Mouse (Mus musculus) cerebellum, adult 9-11 months (tissue): ENCODE data around the gene Pnldc1.
A peak's percentile ranks its signal among the peaks of the same experiment; 100 is the strongest.
"Not testable (repeated sequence)": the region's sequence is repeated elsewhere in the genome, so short reads cannot be mapped to it uniquely, and the experiment has no call there.

Experiments
- DNase-seq: peaks from one replicate; pipeline ENCODE4 v3.0.0; 2022

Pnldc1 gene

DNA sequence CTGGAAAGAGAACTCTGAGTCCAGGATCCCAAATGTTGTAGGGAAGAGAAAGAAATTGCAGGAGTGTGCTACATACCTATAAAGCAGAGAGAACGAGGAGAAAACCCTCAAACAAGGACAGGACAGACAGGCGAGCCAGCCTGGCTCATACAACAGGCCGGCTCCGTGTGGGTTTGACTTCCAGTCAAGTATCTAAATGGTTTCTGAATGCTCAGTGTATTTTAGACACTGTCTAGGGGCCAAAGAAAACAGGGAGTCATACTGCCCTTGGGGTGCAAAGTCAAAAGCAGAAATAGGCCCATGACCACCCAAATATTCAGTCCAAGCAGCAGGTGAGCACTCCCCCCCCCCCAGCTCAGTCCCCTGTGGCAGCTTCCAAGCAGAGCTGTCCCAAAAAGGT is 4.2 kb downstream of the Pnldc1 start:
- no peak for DNase-seq

DNA sequence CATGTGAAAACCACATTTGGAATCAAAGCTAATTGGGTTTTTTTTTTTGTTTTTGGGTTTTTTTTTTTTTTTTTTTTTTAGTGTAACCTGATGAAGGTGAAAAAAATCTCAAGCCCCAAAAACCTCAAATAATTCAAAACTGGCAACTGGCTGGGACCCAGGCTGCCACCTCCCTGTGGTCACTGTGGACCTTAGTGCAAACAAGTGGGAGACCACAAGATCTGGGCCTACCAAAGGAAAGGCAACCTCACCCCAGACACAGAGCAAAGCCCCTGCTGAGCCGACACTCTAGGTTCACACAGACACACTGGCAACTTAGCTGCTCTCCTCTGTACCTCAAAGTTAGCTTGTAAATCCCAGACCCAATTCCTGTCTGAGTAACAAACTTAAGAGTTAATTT is 5.7 kb downstream of the Pnldc1 start:
- DNase-seq, result no peak

DNA sequence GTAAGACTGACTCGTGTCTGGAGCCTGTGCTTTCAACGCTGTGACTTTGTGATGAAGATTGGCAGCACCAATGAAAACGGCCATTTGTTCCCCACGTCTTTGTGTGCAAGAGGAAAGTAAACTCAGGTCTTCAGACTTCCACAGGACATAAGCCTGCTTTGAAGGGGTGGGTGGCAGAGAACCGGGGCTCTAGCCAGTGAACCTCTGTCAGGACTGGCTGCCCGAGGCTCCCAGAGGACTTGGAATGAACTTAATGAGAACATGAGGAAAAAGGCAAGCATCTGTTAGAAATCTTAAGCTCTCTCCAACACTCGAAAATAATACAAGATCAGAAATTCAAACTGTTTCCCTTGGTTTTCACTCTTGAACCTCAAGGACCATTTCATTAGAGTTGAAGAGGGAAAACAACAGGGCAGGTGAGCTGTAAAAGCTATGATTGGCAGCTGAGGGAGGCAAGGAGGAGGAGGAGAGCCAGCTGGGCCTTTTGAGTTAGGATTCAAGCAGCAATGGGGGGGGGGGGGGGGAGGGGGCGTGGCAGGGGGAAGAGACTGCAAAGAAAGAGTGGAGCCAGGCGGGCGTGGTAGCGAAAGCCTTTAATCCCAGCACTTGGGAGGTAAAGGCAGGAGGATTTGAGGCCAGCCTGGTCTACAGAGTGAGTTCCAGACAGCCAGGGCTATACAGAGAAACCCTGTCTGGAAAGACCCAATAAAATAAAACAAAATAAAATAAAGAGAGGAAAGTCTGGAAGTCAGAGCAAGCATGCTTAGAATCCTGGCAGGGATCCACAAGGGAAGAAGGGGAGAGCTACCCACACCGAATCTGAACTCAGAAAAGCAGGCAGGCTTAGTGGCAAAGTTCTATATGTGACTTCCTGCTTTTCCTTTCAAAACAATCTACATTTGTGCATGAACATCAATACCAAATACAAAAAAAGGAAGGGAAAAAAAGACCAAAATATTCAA is 6.4 kb downstream of the Pnldc1 start:
- no peak for DNase-seq

DNA sequence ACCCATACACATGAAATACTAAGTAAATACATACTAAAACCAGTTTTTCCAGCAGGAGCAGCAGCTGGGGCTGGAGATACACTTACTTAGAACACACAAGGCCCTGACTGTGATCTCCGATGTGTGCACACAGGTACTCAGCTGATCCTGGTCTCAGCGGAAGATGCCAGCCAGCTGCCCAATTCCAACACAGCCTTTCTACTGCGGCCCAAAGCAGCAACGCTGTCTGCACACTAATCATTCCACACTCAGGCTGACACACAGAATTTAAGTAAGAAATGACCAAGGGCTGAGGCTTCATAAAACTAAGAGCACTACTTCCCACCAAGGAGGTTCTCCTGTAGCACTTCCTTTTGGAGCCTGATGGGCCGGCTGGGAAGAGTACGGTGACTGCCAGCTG is 7.7 kb downstream of the Pnldc1 start:
- DNase-seq, result no peak

DNA sequence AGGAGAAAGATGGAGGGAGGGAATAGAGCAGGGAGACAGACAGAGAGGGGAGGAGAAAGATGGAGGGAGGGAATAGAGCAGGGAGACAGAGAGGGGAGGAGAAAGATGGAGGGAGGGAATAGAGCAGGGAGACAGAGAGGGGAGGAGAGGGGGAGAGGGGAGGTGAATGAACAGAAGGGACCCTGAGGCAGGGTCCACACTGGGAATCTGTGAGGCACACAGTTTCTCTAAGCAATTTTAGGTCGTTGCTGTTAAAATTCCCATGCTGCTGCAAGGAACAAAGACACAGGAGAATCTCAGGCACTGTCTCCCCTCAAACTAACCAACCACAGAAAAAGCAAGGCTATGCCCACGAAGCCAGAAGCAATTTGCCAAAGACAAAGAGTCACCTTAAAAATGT is 11.4 kb downstream of the Pnldc1 start:
- DNase-seq, result not testable (repeated sequence)

DNA sequence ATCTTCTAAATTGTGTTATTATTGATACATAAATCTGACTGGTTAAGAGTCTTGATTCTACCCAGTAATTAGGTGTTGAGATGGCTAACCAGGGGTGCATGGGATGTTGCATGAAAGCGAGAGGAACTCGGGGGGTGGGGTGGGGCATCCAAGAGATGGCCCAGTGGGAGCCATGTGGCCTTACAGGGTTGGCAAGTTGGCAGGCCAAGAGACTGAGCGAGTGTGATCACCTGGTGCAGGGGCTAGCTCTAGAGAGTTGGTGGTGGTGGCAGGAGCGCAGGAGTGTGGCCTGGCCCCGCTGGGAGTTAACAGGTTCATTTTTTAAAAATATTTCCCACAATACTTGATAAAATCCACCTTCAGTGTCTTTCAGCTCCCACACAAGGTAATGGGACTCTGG is 12.4 kb downstream of the Pnldc1 start:
- no peak for DNase-seq

DNA sequence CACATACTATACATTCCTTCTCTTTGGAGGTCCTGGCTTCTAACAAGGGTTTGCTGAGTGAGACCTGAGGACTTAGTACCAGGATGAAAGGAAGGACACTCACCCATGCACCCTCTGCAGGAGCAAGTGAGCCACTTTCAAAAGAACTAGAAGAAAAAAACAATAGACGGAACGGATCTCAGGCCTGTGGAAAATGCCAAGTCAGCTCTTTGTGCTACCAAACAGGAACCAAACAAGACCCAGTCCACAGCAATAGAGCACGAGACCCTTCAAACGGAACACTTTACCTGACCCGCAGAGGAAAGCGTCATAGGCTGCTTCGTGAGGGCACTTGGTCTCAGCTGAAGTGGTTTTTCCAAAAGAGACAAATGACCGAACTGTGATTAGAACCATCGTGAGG is 18.0 kb downstream of the Pnldc1 start:
- DNase-seq, result no peak

DNA sequence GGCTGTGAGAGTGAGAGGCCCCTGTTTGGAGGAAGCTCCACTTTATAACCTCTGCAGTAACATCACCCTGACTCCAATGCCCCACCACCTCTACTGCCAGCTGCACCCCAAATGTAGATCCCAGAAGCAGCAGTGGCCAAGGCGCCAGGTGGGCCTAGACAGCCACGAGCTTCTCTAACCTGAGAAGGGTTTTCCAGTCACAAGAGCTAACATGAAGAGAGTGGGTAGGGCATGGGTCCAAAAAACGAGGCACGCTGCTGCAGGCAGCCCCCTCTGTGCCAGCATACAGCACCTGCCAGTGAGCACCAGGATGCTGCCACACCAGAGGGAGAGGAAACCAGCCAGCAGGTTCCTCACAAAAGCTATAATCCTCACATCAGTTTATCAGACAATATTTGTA is 19.0 kb downstream of the Pnldc1 start:
- no peak for DNase-seq

DNA sequence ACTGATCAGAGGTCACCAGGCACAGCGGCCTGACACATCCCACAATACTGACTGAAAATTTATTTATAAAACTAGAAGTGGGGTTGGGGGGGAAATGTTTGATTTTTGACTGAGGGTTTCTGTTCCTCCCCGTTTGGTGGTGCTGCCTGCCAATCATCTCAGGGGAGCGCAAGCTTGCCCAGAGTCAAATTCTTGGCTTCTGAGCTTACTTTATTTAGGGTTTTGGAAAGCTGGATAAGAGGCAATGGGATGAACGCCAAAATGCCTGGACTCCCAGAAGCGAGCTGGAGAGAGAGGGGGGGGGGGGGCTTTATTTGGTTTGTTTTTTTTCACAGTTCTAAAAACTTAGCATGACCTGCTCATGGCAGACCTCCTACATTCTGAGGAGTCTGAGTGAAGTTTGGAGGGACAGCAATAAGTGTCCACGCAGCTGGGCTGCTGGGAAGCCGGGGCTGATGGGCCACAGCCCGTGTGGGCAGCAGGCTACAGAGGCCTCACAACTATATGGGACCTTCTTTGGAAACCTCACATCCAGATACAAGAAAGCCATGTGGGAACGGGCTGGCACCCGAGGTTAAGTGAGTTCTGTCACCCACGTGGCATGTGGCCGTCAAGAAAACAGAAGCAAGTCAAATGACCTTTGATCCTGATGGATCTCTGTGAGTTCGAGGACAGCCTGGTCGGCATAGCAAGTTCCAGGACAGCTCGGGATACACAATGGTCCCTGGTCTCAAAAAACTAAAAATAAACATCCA is 22.8 kb downstream of the Pnldc1 start:
- no peak for DNase-seq

DNA sequence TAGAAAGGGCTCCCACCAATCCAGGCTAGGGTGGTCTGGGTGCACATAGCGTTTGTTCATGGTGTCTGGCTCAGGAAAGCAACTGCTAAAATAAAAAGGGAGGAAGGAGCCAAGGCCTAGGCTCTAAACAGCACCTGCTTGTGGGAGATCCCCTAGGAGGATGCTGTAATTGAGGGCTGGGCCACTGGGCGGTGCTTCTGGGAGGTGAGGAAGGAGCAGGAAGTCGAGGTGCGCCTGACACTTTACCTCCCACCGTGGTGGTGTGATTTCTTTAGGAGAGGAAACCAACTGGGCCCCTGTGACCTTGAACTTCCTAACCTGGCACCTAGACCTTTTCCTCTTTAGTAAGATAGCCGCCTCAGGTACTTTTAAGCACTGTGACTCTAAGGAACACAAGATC is 23.4 kb downstream of the Pnldc1 start:
- no peak for DNase-seq

DNA sequence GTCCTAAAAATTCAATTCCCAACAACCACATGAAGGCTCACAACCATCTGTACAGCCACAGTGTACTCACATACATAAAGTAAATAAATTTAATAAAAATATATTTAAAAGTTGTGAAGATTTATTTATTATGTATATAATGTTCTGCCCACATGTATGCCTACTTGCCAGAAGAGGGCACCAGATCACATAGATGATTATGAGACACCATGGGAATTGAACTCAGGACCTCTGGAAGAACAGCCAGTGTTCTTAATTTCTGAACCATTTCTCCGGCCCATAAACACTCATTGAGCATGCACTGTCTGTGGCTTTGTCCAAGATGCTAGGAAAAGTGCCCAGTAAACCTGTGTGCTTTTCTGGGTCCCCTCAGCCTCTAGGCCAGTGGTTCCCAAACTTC is 28.8 kb downstream of the Pnldc1 start:
- no peak for DNase-seq

DNA sequence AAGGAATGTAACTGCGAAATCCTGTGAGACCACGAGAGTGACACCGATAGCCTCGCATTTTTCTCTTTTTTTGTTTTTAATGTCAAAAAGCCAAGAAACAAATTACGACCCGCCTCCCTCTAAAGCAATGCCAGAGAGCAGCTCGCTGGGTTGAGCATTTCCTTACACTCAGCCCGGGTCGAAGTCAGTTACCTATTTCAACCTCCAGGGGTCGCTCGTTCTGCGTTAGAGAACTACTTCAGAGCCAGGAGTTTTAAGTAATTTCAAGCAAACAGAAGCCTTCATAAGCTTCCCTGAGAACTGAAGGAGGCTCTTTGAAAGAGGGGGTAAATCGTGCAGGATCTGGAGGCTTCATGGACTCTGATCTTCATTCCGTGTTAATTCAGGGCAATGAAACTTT is 29.9 kb downstream of the Pnldc1 start:
- DNase-seq, result peak; percentile 73

DNA sequence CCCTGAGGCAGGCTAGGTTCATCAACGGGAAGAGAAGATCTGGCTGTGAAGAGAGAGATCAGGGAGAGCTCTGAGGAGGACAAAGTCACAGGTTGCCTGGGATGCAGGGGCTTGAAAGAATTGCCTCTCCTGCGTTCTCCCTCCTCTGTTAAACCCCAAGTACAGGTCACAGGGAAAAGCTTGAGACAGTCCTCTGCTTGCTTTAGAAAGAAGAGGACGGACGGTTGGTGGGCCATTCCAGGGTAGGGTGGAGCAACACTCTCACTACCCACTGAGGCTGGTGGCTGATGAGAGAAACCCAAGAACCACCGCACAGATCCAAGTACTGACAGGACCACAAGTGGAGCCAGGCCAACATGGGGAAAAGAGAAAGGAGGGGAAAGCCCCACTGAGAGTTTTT is 34.3 kb downstream of the Pnldc1 start, which contains the start of gene Mrgprh:
Gene Mrgprh, plus strand, starts transcription at position 301 of the 400 bp plus-strand sequence.
- no peak for DNase-seq

DNA sequence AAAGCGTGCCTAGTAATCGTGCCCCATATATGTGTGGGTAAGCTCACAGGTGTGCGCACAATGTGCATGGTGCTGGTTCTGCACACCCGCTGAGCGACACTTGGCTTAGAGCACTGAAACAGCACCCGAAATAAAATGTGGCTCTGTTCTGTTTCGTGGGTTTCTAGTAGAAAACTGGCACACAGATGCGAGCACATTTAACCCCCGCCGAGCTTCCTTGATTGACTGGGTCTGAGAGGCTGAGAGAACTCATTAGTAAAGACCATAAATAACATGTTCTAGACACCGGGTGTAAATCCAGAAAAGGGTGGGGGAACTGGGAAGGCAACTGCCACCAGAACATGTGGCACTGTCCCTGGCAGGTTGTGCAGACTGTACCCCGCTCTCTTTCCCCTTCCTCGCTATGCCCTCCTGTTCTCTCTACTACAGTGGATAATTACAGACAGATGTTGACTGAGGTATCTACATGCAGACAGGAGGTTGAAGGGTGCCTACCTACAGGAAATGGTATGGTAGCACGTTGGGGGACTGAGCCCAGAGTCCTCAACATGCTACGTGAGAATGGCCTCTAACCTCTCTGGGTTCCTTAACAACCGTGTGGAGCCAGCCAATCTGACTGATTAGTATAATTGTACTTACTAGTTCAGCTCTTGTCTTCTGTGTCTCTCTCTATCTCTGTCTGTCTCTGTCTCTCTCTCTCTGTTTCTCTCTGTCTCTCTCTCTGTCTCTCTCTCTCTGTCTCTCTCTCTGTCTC is 37.6 kb downstream of the Pnldc1 start:
- DNase-seq, result peak; percentile 54

DNA sequence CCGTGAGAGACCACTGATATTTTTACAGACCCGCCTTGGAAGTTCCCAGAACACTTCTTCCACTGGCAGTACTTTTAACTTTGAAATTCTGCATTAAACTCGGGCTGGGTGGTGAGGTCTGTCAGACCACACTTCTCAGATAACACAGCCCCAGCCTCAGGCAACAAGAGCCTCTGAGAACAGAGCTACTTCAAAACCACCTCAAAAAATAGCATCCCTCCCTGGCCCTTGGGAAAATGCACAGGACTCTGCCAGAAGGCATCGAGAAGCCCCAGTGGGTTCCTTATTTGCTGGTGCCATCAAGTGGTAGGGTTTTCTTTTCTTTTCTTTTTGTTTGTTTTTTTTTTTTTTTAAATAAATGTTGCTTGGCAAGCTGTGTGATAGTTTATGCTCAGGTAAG is 41.4 kb downstream of the Pnldc1 start:
- DNase-seq, result no peak

DNA sequence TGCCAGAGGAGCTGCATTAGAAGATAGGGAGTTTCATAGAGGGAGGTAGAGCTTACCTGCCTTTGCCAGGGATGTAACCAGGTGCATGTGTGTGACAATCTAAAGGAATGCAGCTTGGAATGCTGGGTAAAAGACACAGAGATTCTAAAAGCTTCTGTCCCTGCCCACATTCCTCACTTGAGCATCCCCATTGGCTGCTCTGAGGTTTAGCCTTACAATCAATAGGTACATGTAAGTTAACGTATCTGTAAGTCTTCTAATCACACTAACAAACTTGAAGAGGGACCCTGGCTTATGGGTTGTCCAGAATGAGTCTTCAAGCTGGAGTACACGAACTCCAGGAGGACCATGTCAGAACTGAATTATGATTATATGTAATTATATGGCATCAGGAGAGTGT is 42.0 kb downstream of the Pnldc1 start, which contains the start of gene Mas1:
Gene Mas1, minus strand, starts transcription at position 101 of the 400 bp plus-strand sequence.
- DNase-seq, result no peak

DNA sequence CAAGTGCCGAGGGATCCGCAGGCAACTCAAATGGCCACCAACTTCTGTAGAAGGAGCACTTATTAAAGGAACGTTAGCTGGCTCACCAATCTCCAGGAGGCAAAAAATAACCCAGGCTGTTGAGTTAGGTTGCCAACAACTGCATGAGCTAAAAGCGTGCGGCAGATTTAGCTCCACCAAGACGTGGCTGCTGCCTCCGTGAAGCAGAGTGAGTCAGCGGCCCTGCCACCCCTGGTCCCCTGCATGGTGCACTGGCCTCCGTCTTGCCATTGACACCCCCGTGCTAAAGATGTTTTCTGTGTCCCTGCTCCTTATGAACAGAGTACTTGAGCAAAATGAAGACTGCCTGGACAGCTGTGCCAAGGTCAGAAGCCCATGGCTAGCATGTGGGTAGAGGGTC is 43.2 kb downstream of the Pnldc1 start:
- DNase-seq, result no peak

DNA sequence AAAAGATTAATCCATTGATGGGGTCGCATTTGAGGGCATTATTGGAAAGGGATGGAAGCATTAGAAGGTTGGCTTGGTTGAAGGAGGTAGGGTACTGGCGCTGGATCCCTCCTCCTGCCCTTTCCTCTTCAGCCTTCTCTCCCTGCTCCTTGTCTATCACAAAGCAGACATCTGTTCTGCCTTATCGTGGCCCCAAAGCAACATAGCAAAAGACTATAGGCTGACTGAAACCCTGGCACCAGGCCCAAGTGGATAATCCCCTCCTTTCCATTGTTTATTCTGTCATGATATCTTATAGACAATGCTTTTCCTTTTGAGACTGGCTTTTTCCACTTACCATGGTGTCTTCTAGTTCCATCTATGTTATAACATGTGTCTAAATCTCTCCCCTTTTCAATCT is 44.6 kb downstream of the Pnldc1 start:
- DNase-seq, result no peak

DNA sequence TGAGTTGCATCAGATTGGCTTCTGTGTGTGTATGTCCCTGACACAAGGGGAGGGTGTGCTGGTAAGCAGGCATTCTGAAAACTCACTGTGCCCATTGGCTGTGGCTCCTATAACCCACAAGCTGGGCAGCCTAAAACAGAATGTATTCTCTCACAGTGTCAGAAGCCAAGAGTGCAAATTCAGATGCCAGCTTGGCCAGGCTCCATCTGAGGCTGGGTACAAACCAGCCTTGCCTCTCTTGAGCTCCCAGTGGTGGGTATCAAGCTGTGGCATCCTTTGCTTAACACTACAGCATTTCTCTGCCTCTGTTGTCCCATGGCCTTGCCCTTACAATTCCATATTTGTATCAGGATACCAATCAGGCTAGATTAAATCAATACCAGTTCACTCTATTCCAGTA is 45.9 kb downstream of the Pnldc1 start:
- peak; percentile 43 for DNase-seq

DNA sequence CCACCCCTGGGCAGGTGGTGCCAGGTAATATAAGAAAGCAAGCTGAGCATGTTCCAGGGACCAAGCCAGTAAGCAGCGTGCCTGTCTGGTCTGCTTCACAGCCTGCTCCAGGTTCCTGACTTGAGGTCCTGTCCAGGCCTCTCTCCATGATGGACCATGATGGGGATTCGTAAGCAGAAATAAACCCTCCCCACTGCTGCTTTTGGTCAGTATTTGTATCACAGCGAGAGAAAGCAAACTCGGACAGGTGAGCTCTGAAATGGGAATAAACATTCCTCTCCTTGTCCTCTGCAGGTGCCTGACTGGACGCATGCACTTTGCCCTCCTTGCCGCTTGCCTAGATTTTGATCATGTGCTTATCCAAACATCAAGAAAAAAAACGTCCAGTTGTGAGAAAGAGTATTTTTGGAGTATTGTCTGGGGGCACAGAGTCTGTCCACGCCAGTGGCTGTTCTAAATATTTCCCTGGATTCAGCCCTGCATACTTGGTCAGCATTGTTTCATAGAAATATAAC is 51.0 kb downstream of the Pnldc1 start:
- no peak for DNase-seq

DNA sequence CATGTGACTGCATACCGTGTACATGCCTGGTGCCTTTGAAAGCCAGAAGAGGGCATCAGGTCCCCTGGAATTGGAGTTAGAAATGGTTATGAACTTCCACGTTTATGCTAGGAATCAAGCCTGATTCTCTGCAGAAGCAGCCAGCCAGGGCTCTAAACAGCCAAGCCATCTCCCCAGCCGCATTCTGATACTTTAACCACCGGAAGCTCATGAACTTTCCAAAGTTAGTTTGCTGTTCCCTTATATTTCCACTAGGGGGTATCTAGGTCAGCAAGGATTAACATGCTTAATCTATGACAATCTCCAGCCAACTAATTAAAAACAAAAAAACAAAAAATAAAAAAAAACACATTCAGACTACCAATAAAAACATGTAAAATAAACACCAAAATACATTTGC is 52.0 kb downstream of the Pnldc1 start:
- DNase-seq, result no peak

DNA sequence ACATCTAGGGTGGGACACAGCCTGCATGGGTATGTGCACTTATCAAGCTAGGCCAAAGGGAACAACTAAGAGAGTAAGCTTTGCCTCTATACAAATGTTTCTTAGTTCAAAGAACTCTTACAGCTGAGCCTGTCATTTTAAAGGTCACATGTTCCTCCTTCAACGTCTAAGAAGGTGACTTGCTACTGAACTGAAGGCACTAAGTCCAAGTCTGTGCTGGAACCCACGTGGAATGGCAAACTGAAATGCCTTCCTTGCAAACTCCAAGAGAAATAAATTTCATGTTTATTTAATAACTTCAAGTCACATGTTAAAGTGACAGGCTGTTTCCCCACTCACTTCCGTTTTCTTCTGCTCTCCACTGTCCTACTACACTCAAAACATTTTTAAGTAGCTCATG is 52.6 kb downstream of the Pnldc1 start:
- no peak for DNase-seq

DNA sequence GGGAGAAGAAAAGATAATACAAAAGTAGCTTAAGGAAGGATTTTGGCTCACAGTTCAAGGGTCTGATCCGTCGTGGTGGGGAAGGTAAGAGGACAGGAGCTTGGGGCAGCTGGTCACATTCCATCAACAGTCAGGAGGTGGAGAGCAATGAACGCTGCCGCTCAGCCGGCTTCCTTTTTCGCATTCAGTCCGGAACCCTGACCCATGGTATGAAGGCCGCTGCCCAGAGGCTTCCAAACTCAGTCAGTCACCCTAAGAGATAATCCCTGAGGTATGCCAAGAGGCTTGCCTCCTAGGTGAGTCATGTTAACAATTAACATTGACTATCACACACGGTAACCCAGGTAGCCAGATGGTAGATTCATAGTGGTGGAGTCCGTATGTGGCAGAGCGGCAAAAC is 55.6 kb downstream of the Pnldc1 start:
- DNase-seq, result no peak
